10 mouse cellular contexts compared by ENCODE assay signal in the genomic region with DNA sequence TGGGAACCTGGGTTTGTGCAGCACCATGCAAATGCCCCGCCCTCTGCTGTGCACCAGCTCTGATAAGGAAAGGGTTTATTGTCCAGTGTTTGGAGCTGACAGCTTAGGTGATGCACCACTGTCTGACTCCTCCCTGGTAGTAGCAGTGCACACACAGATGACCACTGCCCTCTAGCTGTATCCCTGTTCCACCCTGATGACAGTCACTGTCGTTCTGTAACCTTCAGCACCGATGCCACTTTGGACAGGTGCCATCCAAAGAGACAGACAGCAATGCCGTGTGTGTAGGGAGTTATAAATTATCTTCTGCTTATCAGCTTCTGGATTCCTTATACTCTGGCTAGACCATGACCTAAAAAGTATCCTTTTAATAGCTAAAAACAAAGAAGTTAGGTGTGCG. TPM values are rescaled to one million over a fixed set of nuclear protein-coding genes. Genes with fewer than 3 reads are reported as not detected.
DNase-seq lines count a peak whose midpoint lies in the region; ATAC-seq lines count a peak whose summit lies in the region.
"Had no signal": no experiment of that assay in that cellular context is flagged by ENCODE, and none has a peak within 500 bp of the region (broad histone marks: within the 10 kb centered on the region; RNA-seq: fewer than 3 reads in every experiment).

No protein-coding gene starts in this region.

- H3K9ac ChIP-seq in heart, embryonic 12.5 days: no peak overlapping the region
- H3K9ac ChIP-seq in midbrain, embryonic 11.5 days (ENCODE audit: low read length): no peak overlapping the region
- no peak overlapping the region for H3K9ac ChIP-seq in midbrain, embryonic 14.5 days (replicated peaks; ENCODE audit: low read length)
- H3K9ac ChIP-seq: limb, embryonic 12.5 days had no signal

- no peak for ATAC-seq in heart, embryonic 12.5 days (ENCODE audit: insufficient number of reproducible peaks, low FRiP score)
- no peak for ATAC-seq in midbrain, embryonic 11.5 days (ENCODE audit: low FRiP score)
- no peak for ATAC-seq in midbrain, embryonic 14.5 days (ENCODE audit: low FRiP score, low TSS enrichment)
- ATAC-seq: forebrain, embryonic 14.5 days had no signal

- peak; percentile 33 for DNase-seq in heart, postnatal 4 days
- peak; percentile 47 for DNase-seq in midbrain, embryonic 11.5 days (ENCODE audit: low spot score, missing footprints)
- DNase-seq in midbrain, embryonic 14.5 days: no peak
- peak; percentile 61 for DNase-seq in brain, adult 2 months (ENCODE audit: low read depth, low spot score)
- DNase-seq in thymus, postnatal 0 days (ENCODE audit: low spot score): no peak
- no peak for DNase-seq in urinary bladder, postnatal 4 days (ENCODE audit: low spot score in 2 of 2)
- DNase-seq: spleen, adult 18-20 months had no signal

- peaks cover 4% of the 10 kb centered on the region for H3K9me3 ChIP-seq in heart, embryonic 12.5 days (replicated peaks)
- no peaks in the 10 kb centered on the region for H3K9me3 ChIP-seq in midbrain, embryonic 11.5 days (ENCODE audit: control insufficient read depth, low read length)
- no peaks in the 10 kb centered on the region for H3K9me3 ChIP-seq in midbrain, embryonic 14.5 days (ENCODE audit: control insufficient read depth, low read length)

- H3K4me2 ChIP-seq in heart, embryonic 12.5 days: no peak overlapping the region
- H3K4me2 ChIP-seq in midbrain, embryonic 11.5 days: no peak overlapping the region
- no peak overlapping the region for H3K4me2 ChIP-seq in midbrain, embryonic 14.5 days (ENCODE audit: low read length)

- H3K4me3 ChIP-seq in heart, embryonic 12.5 days: no peak overlapping the region
- H3K4me3 ChIP-seq in midbrain, embryonic 11.5 days (ENCODE audit: low read depth, low read length): no peak overlapping the region
- no peak overlapping the region for H3K4me3 ChIP-seq in midbrain, embryonic 14.5 days (replicated peaks; ENCODE audit: low read depth, low read length)
- H3K4me3 ChIP-seq: limb, embryonic 12.5 days had no signal

- H3K4me1 ChIP-seq in heart, embryonic 12.5 days (replicated peaks): peaks cover 39% of the 10 kb centered on the region
- H3K4me1 ChIP-seq in midbrain, embryonic 11.5 days (ENCODE audit: control insufficient read depth, insufficient read depth, low read length): no peaks in the 10 kb centered on the region
- H3K4me1 ChIP-seq in midbrain, embryonic 14.5 days (ENCODE audit: control insufficient read depth, insufficient read depth, low read length): no peaks in the 10 kb centered on the region

- no peak overlapping the region for H3K27ac ChIP-seq in heart, embryonic 12.5 days (ENCODE audit: poor library complexity, severe bottlenecking)
- H3K27ac ChIP-seq in midbrain, embryonic 11.5 days (ENCODE audit: low read depth, low read length): no peak overlapping the region
- H3K27ac ChIP-seq in midbrain, embryonic 14.5 days (replicated peaks; ENCODE audit: low read depth, low read length): no peak overlapping the region
- H3K27ac ChIP-seq: limb, embryonic 12.5 days had no signal

- peaks cover 32% of the 10 kb centered on the region for H3K36me3 ChIP-seq in heart, embryonic 12.5 days
- 0 out of 2 replicates have a peak, but pooled peaks cover 5% of the 10 kb centered on the region for H3K36me3 ChIP-seq in midbrain, embryonic 11.5 days (ENCODE audit: control insufficient read depth, insufficient read depth, low read length)
- H3K36me3 ChIP-seq in midbrain, embryonic 14.5 days (ENCODE audit: control insufficient read depth, insufficient read depth, low read length): peaks cover 3% of the 10 kb centered on the region; the same call in 1 of the 2 replicates

- H3K27me3 ChIP-seq in heart, embryonic 12.5 days (replicated peaks): no peaks in the 10 kb centered on the region
- no peaks in the 10 kb centered on the region for H3K27me3 ChIP-seq in midbrain, embryonic 11.5 days (ENCODE audit: control insufficient read depth, insufficient read depth, low read length)
- H3K27me3 ChIP-seq in midbrain, embryonic 14.5 days (ENCODE audit: control insufficient read depth, insufficient read depth, low read length): no peaks in the 10 kb centered on the region

- WGBS in heart, embryonic 12.5 days: 53% methylated on average over 5 of the region's 5 CpGs
- 92% methylated on average over 5 of the region's 5 CpGs for WGBS in midbrain, embryonic 11.5 days
- 84% methylated on average over 5 of the region's 5 CpGs for WGBS in midbrain, embryonic 14.5 days

RNA-seq across cellular contexts. Expression of gene Lmf1, which starts 16.6 kb away (rescaled TPM):
- 10 to 100 TPM; 26.2 to 27.6 TPM for total RNA-seq in heart, postnatal 4 days (2021)
- 34.6 and 35.3 TPM in 2 replicates for polyA plus RNA-seq in heart, embryonic 12.5 days (2016; fragmentation: Nextera tagmentation; extraction: Ambion mirVana)
- 19.2 and 20.6 TPM in 2 replicates for polyA plus RNA-seq in midbrain, embryonic 11.5 days (2014; fragmentation: Nextera tagmentation; extraction: Ambion mirVana)
- 19.5 and 20.8 TPM in 2 replicates for polyA plus RNA-seq in midbrain, embryonic 14.5 days (2014; fragmentation: Nextera tagmentation; extraction: Ambion mirVana)
- polyA plus RNA-seq in thymus, postnatal 0 days (2015; fragmentation: Nextera tagmentation; extraction: Ambion mirVana): 15.5 and 16.1 TPM in 2 replicates

RNA-seq across cellular contexts. Expression of gene Sox8, which starts 25.0 kb away (rescaled TPM):
- under 1 TPM; 0.45 to 0.48 TPM for total RNA-seq in heart, postnatal 4 days (2021)
- polyA plus RNA-seq in heart, embryonic 12.5 days (2016; fragmentation: Nextera tagmentation; extraction: Ambion mirVana): 1.6 and 1.9 TPM in 2 replicates
- 2.0 and 2.1 TPM in 2 replicates for polyA plus RNA-seq in midbrain, embryonic 11.5 days (2014; fragmentation: Nextera tagmentation; extraction: Ambion mirVana)
- 8.0 and 13.5 TPM in 2 replicates for polyA plus RNA-seq in midbrain, embryonic 14.5 days (2014; fragmentation: Nextera tagmentation; extraction: Ambion mirVana)
- polyA plus RNA-seq in thymus, postnatal 0 days (2015; fragmentation: Nextera tagmentation; extraction: Ambion mirVana): 0.23 and 0.26 TPM in 2 replicates

Comparison
In these comparisons a context has a peak if more than half of its experiments do, and no peak if none do; other contexts are left out.
1. DNase-seq: peak in heart, postnatal 4 days (single experiment), midbrain, embryonic 11.5 days (single experiment) and brain, adult 2 months (single experiment); none in midbrain, embryonic 14.5 days (single experiment), thymus, postnatal 0 days (single experiment) and urinary bladder, postnatal 4 days (0 of 2).